Mouse (Mus musculus) liver, adult 2 months (tissue): ENCODE measurements around the gene Tm6sf2. TPM values are rescaled to one million over a fixed set of nuclear protein-coding genes. Genes with fewer than 3 reads are reported as not detected.

Experiments
- DNase-seq: peaks from one replicate; pipeline ENCODE4 v3.0.0-alpha.2; 2011; ENCODE audit warnings: low read depth, low spot score; ENCODE audit errors: extremely low read depth
- H3K27ac ChIP-seq: fragments of 200-500 bp; replicated peaks from 2 replicates; pipeline ENCODE4 v1.5.1; 2012; ENCODE audit warnings: low read depth, mild to moderate bottlenecking, control low read depth, inconsistent platforms, low read length; ENCODE audit not compliant: insufficient read depth
- H3K27me3 ChIP-seq: fragments of 200-500 bp; 2 replicates; pipeline ENCODE4 v1.6.1; 2012; ENCODE audit warnings: mild to moderate bottlenecking, moderate library complexity, low read length, inconsistent platforms; ENCODE audit not compliant: control insufficient read depth, insufficient read depth
- H3K36me3 ChIP-seq: fragments of 200-500 bp; 2 replicates; pipeline ENCODE4 v1.6.1; 2012; ENCODE audit warnings: low read length, inconsistent platforms; ENCODE audit not compliant: control insufficient read depth, insufficient read depth
- H3K4me1 ChIP-seq: fragments of 200-500 bp; 2 replicates; pipeline ENCODE4 v1.6.1; 2011; ENCODE audit warnings: low read length; ENCODE audit not compliant: control insufficient read depth, insufficient read depth
- H3K4me3 ChIP-seq: fragments of 200-500 bp; 2 replicates; pipeline ENCODE4 v1.5.1; 2011; ENCODE audit warnings: low read depth, mild to moderate bottlenecking, control low read depth, low read length, moderate library complexity; ENCODE audit not compliant: insufficient read depth
- H3K79me2 ChIP-seq: fragments of 200-500 bp; 2 replicates; pipeline ENCODE4 v1.6.1; 2012; ENCODE audit warnings: inconsistent platforms, mild to moderate bottlenecking, low read length, moderate library complexity; ENCODE audit not compliant: control insufficient read depth, insufficient read depth
- H3K9ac ChIP-seq: fragments of 200-500 bp; 2 replicates; pipeline ENCODE4 v1.6.1; 2012; ENCODE audit warnings: low read depth, mild to moderate bottlenecking, control low read depth, inconsistent platforms, low read length
- CTCF ChIP-seq: fragments of 200-500 bp; IDR thresholded peaks from 2 replicates; pipeline ENCODE4 v1.5.1; 2011; ENCODE audit warnings: low read depth, low read length, control low read depth
- POLR2A ChIP-seq: fragments of 200-500 bp; IDR thresholded peaks from 2 replicates; pipeline ENCODE4 v1.6.1; 2011; ENCODE audit warnings: low read length, control low read depth; ENCODE audit not compliant: insufficient read depth; ENCODE audit errors: extremely low read depth
- WGBS: fragments of 180-500 bp; shearing (Covaris S2); methylation state at CpG from one replicate; pipeline ENCODE4 v1.1.7; 2018; 5-methylcytosine and 5-hydroxymethylcytosine counted together
- polyA plus RNA-seq: library from polyadenylated mRNA; depleted of rRNA; stranded (reverse); fragments of >200 nt; gene quantifications from 2 replicates; pipeline ENCODE4 v1.2.3, GENCODE M21; 2012
- total RNA-seq: library from RNA; depleted of rRNA; stranded (reverse); fragments of >200 nt; gene quantifications from 2 replicates; pipeline ENCODE4 v1.2.3, GENCODE M21; 2014

Tm6sf2 gene
- total and polyA plus RNA-seq, 2 experiments, result 43.8 to 152 TPM

GRCm38 (mm10) chr8:70118726-70119700 is 46.3 kb downstream of the Tm6sf2 start:
- WGBS, result 20% methylated on average over 17 of the region's 17 CpGs
- H3K4me3 ChIP-seq, result no peak overlapping the region
- no peaks in the 10 kb centered on the region for H3K79me2 ChIP-seq
- no peak for DNase-seq
- TF ChIP-seq CTCF, result no peak
- no peak overlapping the region for H3K27ac ChIP-seq
- no peaks in the 10 kb centered on the region for H3K36me3 ChIP-seq
- H3K27me3 ChIP-seq, result peaks cover 13% of the 10 kb centered on the region; the same call in 1 of the 2 replicates
- H3K9ac ChIP-seq, result no peak overlapping the region
- no peaks in the 10 kb centered on the region for H3K4me1 ChIP-seq

- peaks cover 11% of the 10 kb centered on the region; the same call in 1 of the 2 replicates for H3K27me3 ChIP-seq
- no peak for TF ChIP-seq CTCF
- TF ChIP-seq POLR2A, result no peak
- no peak within 1 kb of the TSS for H3K27ac ChIP-seq
- H3K9ac ChIP-seq, result no peak within 1 kb of the TSS
- no peak for DNase-seq
- H3K4me3 ChIP-seq, result no peak within 1 kb of the TSS
- H3K4me1 ChIP-seq, result no peaks in the 10 kb centered on the region
- no peaks in the 10 kb centered on the region for H3K36me3 ChIP-seq
- H3K79me2 ChIP-seq, result no peaks in the 10 kb centered on the region
- 5% methylated on average over 19 of the region's 19 CpGs for WGBS
Measured at GRCm38 (mm10) chr8:70120667-70121066, 47.9 kb downstream of the Tm6sf2 start, which contains the start of gene Ncan. Gene Ncan, minus strand, starts transcription at chr8:70120873.

GRCm38 (mm10) chr8:70122863-70123262 is 50.1 kb downstream of the Tm6sf2 start:
- 55% methylated on average over 2 of the region's 2 CpGs for WGBS
- no peak overlapping the region for H3K9ac ChIP-seq
- H3K27me3 ChIP-seq, result peaks cover 11% of the 10 kb centered on the region; the same call in 1 of the 2 replicates

GRCm38 (mm10) chr8:70124992-70125391 is 52.3 kb downstream of the Tm6sf2 start:
- no peak overlapping the region for H3K27ac ChIP-seq
- no peak overlapping the region for H3K4me3 ChIP-seq
- TF ChIP-seq CTCF, result no peak
- no peak for TF ChIP-seq POLR2A
- no peak overlapping the region for H3K9ac ChIP-seq
- H3K4me1 ChIP-seq, result peaks cover 9% of the 10 kb centered on the region
- H3K27me3 ChIP-seq, result peaks cover 6% of the 10 kb centered on the region; the same call in 1 of the 2 replicates
- DNase-seq, result no peak
- no peaks in the 10 kb centered on the region for H3K36me3 ChIP-seq
- no peaks in the 10 kb centered on the region for H3K79me2 ChIP-seq
- 64% methylated on average over 8 of the region's 8 CpGs for WGBS

More at GRCm38 (mm10) chr8:70122863-70123262, 50.1 kb downstream of the Tm6sf2 start:
- Histone ChIP-seq H3K4me3 (no peak overlapping the region), H3K79me2 (no peaks in the 10 kb centered on the region), H3K27ac (no peak overlapping the region), H3K36me3 (no peaks in the 10 kb centered on the region), H3K4me1 (no peaks in the 10 kb centered on the region)
- peak; percentile 29 for DNase-seq
- TF ChIP-seq POLR2A (no peak), CTCF (peak; percentile 56; the same call in 1 of the 2 replicates)

- 35% methylated on average over 3 of the region's 3 CpGs for WGBS
- Histone ChIP-seq H3K9ac (no peak overlapping the region), H3K79me2 (no peaks in the 10 kb centered on the region; the same call in 1 of the 2 replicates), H3K4me1 (peaks cover 21% of the 10 kb centered on the region), H3K27me3 (no peaks in the 10 kb centered on the region), H3K36me3 (no peaks in the 10 kb centered on the region), H3K27ac (peak overlapping the region; percentile 56), H3K4me3 (no peak overlapping the region)
- TF ChIP-seq CTCF (no peak), POLR2A (no peak)
- peak; percentile 46 for DNase-seq
Measured at GRCm38 (mm10) chr8:70128435-70128834, 55.7 kb downstream of the Tm6sf2 start.
